Mouse (Mus musculus): ENCODE data around the gene Dab2.

The Dab2 gene

DNA sequence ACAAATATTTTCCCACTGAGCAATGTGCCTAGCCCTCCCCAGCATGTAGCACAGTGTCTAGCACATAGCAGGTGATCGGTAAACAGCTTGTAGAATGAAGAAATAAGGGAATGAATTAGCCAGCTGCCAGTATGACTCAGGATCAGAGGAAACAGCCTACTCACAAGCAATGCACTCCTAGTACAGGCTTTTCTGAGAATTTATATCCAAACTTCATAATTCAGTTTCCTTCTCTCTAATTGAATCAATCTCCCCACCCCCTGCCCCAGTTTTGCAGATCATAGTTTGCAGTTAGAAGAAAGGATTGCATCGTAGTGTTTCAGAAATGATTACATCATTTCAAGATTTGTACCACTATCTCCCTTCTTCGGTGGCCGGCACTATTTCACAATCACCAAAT lies 26.4 kb downstream of the Dab2 start:
- DNase-seq = no peak

DNA sequence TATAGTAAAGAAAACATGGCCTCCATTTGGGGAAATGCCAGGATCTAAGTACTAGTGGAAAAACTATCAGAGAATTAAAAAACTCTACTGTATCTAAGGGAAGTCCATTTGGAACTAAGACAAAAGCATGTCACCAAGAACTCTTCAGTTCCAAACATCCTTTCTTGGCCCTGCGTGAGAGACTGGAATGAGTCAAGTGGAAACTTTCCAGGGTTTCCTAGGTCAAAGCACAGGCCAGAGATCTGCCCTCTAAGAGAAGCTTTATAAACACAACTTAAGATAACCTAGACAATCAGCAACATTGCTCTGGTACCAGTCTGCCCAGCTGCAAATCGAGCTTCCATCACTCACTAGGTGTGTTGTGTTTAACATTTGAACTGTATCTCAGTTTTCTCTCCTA lies 31.8 kb downstream of the Dab2 start:
- DNase-seq = no peak

DNA sequence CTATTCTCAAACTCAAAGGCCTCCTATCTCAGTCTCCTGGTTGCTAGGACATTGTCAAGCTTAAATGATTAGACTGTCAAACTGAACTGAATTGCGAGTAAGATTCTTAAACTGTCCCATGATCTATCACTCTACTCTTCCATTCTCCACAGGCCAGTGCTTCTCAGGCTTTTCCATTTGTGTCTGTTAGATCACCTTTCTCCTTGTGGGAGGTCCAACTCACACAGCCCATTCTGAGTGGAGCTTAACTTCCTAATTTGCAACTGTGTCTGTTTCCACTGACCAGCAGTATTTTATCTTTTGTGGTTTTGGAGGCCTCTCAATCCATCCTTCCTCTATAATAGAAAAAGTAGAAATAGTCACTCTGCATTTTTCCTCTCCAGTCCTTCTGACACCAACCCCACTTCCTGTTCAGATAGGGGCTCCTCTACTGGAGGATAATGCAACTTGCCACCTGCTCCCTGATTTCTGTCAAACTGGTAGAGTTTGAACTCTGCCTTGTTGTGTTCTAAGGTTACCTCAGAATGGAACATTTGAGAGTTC lies 35.1 kb downstream of the Dab2 start:
- no peak for DNase-seq

DNA sequence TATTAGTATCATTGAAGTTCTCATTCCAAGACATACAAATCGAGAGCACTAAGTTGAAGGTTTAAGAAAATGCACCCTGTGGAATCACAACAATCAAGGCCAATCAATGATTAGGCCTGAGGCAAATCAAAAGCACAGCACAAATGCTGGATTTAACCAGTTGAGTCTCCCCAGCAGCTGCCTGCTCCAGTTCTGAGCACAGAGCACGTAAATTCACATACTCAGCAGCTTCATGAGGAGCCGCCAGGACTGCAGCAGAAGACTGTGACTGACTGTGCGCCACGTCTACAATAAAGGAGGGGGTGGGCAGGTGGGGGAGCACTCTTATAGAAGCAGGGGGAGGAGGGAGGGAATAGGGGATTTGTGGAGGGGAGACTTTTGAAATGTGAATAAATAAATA lies 40.2 kb downstream of the Dab2 start:
- DNase-seq = no peak

DNA sequence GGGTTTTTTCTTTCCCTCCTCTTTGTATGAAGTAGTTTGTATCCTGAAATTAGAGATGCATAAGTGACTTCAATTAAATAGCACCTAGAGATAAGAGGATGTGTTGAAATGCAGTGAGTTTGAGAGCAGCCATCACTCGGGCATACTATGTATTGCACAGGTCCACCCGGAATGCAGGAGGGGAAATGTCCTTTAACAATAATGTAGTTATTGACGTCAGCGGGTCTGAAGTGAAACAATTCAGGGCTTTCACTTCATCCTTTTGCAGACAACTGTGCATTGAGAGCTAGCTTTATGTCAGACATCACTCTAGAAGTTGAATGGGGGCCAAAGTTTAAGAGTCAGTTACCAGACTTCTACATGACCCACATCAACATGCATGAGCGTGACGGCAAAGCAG lies 40.8 kb downstream of the Dab2 start:
- DNase-seq = no peak

DNA sequence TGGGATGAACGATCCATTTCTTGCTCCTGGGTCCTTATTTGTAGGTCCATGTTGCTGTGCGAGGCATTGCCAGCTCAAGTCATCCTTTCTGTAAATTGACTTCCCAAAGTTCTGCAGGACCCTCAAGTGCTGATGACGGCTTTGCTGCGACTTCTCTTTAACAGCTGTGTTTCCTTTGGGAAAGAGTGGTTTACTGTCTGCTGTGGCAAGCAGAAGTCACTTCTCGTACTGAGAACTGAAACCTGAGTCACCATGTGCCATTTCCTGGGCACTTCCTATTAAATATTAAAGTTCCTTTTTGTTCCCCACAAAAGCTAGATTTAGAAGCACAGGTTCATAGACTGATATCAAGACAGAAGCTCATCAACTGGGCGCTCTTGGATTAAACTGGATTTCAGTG lies 41.8 kb downstream of the Dab2 start:
- DNase-seq = no peak

DNA sequence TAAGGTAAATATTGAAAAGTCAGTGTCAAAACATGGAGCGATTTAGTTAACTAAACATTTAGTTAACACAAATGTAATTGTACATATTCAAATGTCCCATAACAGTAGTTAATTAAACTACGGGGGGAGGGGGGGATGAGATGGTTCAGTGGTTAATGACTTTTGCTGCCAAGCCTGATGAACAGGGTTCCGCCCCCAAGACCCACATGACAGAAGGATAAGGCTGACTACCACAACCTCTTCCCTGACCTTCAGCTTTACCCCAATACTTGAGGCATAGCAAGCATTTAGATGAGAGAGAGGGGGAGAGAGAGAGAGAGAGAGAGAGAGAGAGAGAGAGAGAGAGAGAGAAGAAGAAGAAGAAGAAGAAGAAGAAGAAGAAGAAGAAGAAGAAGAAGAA lies 54.3 kb downstream of the Dab2 start:
- DNase-seq = no peak

DNA sequence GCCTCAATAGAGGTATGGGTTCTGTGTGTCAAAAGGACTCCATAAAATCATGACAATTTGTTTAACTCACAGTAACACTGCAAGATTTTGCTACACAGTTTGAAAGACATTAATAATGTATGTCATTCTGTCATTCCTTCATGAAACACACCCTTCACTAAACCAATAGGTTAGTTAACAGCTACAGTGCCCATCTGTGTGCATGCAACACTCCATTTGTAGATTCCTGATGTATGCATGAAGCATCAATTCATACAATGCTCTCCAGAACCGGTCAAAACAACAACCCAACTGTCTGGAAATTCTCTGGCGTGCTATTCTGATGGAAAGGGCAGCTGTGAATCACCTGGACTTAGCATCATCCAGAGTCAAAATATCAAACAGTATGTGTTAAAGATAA lies 60.3 kb downstream of the Dab2 start:
- DNase-seq = no peak

DNA sequence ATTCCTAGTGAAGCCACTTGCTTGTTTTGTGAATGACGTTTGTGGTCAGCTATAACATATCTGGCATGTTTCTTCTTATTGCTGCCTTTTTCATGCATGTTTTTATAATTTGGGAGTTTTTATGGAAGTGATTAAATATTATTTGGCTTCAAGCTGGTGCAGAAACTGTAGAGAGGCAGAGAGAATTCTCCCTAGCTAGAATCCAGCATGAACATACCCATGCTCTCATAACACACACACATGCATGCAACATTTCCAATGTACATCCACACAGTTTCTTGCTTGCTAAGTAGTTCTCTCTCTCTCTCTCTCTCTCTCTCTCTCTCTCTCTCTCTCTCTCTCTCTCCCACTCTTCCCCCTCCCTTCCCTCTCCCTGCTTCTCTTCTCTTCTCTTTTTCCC lies 70.4 kb downstream of the Dab2 start:
- no peak for DNase-seq

DNA sequence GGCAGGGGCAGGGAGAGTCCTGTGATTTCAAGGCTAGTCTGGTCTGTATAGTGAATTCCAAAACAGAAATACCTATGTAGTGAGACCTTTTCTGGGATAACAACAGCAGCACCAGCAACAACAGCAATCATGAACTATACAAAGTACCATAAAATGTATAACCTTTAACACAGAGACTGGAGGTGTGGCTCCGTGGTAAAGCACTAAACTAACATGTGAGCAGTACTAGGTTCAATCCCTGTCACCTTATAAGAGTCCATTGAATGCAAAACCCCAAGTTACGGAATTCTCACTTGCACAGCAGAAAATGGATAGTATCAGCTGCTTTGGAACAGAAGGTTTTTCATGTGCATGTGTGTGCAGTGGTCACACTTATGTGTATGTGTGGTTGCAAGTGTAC lies 71.9 kb downstream of the Dab2 start:
- DNase-seq = no peak

DNA sequence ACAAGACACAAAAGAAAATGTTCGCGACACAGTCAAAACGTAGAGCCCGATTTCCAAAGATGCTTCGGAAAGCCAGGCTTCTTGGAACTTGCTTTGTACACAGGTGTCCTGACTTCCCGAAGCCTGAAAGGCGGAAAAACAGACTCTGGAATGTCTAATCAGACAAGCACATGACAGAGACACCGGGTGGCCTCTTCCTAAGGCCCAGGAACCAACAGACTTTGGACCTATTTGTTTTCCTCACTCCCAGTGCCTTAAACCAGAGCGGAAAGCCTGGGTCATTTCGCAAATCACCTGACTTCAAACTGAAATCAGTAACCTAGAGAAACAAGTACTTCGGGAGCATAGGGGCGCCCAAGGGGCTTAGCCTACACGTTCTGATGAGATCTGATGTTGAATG lies 75.4 kb downstream of the Dab2 start:
- no peak for DNase-seq

DNA sequence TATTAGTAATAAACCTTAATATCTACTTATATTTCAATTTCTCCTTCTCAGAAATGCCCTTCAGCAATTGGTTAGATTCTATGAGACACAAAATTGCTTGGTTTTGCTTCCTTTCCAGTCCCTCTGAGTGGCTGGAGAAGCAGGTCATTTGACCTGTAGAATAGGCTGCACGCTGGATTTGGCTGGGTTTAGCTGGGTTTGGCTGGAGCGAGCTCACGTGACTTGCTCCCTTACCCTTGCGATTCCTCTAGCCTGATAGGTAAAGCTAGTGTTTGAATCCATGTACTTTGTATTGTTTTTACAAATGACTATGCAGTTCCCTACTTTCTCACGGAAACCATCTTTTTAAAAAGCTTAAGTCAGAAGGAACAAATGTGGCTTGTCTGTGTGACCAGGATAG lies 76.4 kb downstream of the Dab2 start:
- peak; percentile 17 to 20 for DNase-seq

DNA sequence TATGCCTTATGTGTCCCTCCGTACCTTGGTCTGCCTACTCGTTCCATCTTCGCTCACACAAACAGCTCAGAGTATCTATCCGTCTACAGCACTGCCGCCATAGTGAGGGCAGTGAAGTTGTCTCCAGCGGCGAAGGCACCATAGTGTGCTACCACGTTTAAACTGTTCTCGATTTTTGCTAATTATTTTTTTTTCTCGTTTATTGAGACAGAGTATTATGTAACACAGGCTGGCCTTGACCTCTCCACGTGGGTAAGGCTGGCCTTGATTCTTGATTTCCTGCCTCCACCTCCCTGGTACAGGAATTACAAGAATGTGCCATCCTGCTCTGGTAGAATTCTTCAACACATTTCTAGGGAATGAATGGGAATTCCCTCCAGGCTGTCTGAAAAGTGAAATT lies 77.2 kb downstream of the Dab2 start:
- DNase-seq = no peak

DNA sequence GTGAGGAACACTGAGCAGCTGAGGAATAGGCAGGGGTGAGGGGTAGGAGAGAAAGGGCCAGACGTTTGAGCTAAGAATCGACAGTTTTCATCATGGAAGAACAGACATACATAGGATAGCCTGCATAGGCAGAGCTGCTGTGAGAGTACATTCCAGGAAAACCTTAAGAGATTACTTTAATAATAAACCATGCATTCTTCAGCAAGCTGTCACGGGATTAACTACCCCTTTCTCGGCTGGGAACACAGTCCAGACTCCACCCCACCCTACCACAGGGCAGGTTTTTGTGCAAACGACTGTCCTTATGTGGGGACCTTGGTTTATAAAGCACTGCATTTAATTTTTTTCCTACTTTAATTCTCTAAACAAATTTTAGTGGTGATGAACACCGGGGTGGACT lies 84.4 kb downstream of the Dab2 start:
- DNase-seq = no peak

DNA sequence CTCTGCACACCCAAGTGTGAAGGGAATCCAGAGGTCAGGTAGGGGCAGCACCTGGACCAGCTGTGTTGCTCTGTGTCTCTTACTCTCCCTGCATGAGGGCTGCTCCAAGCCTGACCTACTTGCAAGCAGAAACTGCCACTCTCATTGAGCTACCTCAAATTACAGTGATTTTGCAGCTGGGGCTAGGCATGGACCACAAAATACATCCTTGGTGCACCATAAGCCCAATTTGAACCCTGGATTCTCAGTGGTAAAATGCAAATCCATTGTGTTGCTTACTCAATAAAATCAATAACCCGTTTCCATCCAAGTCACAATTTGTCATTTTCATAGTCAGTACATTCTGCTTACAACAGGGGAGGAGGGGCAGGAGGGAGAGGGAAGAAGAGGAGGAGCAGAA lies 85.7 kb downstream of the Dab2 start:
- DNase-seq = no peak

DNA sequence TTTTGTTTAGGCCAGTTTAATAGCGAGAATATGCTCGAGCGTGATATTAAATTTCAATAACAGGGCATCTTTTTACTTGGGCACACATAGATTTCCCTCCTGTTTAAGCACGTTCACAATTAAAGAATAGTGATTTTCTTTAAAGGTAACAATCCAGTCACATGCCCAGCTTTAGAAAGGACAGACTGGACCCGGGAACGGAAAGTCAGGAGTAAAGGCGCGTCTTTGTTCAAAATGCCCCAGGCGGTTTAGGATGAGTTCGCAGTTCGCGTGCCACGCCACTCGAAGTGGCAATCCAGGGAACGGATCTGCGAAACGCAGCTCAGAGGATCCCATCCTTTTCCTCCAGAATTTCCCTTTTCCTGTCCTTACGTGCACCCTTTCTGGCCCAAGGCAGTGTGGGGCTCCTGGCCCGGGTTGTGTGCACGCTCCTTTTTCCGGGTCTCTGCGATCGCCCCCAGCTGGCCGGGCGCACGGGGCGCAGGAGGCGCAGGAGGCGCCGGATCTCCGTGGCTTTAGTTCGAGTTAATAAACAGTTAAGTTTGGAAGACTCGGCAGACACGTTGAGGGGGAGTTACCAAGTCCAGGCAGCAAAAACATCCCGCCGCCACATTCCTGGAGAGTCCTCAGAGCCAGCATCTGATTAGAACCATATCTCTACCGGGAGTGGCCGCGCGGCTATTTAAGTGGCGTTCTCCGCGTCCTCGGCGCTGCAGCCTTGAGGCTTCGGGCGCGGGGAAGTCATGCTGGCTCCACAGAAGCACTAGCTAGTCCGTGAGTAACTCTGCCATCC lies 86.8 kb downstream of the Dab2 start:
- peak; percentile 77 to 79 for DNase-seq

DNA sequence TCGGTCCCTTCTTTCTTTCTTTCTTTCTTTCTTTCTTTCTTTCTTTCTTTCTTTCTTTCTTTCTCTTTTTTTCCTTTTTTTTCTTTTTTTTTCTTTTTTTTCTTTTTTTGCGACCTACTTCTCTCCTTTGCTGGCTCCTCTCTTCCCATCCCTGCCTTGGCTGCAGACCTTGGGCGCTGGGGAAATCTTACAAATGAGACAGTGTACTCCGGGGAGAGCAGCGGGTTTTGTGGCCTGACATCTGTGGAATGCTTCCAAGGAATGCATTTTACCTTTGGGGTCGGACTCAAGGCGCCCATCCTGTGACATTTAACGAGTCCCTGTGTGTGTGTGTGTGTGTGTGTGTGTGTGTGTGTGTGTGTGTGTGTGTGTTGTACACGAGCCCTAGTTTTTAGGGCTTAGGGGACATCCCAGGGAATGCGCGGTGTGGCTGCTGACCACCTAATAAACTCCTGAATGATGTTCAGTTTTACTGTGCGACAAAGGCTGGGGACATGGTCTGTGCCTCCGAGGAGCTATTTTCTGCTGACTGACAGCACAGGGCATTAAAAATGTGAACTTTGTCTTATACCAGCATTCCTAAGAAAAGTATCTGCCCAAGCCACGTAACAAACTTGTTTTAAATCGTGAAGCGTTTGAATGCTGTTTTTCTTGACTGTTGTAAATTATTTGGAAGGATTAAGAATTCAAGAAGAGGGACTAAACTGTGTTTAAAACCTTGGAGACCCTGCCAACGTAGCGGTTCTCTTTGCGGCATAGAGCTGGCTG lies 87.6 kb downstream of the Dab2 start:
- peak; percentile 24 to 27 for DNase-seq

DNA sequence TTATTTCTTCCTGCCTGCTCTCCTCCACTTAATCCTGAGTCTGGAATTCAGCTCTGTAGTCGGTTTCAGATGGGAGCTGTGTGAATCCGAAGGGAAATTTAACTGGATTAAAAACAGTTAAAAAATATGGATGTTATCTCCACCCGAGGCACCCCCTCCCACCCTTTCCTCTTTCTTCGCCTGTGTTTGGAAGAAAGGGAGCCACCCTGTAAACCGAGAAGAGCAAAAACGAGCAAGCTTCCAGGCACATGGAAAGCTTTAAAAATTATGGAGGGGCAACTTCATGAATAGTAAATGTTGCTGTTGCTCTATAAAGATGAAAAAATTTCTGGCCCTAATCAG lies 88.1 kb downstream of the Dab2 start:
- DNase-seq = no peak

DNA sequence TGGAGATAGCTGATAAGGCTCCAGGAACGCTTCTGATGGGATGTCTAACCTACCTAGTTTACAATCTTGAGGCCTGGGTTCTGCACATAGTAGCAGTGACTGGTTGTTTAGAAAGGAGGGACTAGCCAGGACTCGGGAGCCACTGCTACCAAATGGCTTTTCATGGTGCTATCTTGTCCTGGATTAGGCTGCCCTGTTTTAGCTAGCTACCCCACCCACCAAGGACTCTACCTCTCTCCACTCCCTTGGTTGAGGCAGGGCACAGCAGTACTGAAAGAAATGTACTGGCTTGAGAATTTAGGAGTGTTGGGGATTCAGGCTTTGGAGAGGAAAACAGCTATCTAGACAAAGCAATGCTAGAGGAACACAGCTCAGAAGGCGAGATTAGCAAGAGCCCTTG lies 88.6 kb downstream of the Dab2 start:
- no peak for DNase-seq

DNA sequence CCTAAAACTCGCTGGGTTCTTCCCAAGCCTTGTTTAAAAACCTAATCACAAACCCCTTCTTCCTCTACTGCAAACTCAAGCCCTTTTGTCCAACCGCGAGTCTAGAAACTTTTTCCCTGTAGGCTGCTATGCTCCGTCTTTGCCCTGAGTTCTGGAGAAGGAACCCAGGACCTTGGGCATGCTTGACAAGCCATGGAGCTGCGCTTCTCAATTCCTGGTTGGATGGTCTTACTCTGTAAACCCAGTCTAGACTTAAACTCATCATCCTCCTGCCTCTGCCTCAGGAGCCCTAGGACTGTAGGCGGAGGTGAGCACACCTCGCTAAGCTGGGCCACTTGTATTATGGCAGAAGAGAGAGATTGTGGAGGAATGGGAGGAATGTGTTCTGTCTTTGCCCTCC lies 89.0 kb downstream of the Dab2 start:
- no peak for DNase-seq

DNA sequence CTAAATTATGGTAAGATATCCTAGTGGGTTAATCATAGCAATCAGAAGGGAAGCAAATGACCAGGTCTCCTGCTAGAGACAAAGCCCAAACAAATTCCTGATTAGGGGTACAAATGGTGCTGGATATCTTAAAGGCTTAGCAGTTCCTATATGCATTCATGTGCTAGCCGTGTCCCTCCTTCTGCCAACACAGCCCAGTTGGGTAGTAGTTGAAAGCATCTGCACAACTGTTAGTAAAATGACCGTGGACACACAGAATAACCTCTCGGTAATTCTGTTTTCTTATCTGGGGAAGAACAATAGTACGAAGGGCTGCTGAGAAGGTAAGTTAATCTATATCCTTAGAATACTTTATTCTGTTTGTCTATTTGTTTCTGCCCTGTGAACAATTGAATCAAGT lies 90.5 kb downstream of the Dab2 start:
- DNase-seq = no peak

DNA sequence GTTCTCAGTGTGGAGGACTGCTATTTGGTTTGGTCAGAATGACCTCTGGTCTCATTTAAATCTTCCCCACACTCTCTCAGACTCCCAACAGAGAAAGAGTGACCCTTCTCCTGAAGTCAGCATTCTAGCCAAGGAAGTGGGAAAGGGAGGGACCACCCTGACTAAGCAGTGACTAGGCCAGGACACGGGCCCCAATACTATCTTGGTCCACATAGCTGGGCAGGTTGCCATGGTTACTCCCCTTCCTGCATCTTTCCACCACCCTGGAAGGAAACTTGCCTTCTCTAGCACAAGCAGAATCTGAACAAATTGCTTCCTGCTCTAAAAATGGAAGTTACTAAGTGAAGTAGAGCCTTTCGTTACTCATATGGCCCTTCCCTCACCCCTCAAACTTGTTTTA lies 91.1 kb downstream of the Dab2 start:
- DNase-seq = peak in 1 of 2 experiments; percentile 22

DNA sequence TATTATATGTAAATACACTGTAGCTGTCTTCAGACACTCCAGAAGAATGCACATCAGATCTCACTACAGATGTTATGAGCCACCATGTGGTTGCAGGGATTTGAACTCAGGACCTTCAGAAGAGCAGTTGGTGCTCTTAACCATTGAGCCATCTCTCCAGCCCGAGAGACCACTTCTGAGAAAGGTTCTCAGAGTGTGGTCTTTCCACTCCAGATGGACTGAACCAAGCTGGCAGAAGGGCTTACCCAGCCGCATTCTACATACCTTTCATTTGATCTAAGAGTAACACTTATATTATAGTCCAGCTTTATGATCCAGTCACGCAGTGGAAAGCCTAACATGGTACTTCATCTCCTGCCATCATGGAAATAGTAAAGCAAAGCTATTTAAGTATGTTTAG lies 92.3 kb downstream of the Dab2 start:
- no peak for DNase-seq

DNA sequence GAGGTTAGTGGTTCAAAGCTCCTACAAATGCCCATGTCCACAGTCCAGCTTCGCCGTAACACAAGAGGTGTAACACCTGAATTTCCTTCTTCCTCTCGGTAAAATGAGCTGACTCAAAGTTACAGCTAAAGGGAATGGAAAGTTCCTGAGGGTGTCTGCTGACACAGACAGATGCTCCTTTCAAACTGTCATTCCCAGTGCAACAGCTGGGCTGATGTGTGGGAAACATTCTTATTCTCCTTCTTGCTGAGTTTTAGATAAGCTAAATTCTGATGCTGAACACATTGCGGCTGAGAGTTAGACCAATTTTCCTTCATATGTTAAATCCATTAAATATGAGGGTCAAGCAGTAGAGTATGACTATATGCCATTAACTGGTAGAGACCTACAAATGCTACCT lies 94.0 kb downstream of the Dab2 start:
- DNase-seq = no peak

DNA sequence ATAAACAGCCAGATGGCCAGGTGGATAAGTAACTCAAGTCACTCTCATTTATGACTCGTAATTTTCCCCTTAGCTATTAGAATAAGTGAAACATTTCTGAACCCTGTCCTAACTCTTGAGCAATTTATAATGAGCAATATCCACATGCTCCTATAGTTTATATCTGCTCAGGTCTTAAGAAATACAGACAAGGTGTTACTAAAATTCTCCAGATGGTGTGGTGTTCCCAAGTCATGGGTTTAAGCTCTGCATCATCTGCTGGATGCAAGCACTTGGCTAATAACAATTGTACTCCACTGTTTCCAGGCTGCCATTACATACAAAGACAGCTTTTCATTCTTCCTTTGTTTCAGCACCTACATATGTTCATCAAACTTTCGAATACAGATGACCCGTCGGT lies 98.6 kb downstream of the Dab2 start:
- DNase-seq = no peak

Measured in cerebellum, postnatal 10 days (tissue).